Mouse (Mus musculus): ENCODE data around the gene Trpc7. TPM values are rescaled to one million over a fixed set of nuclear protein-coding genes. Genes with fewer than 3 reads are reported as not detected.

Gene Trpc7
- polyA plus RNA-seq, 1 experiment from 2014 or later = 5.9 TPM

DNA sequence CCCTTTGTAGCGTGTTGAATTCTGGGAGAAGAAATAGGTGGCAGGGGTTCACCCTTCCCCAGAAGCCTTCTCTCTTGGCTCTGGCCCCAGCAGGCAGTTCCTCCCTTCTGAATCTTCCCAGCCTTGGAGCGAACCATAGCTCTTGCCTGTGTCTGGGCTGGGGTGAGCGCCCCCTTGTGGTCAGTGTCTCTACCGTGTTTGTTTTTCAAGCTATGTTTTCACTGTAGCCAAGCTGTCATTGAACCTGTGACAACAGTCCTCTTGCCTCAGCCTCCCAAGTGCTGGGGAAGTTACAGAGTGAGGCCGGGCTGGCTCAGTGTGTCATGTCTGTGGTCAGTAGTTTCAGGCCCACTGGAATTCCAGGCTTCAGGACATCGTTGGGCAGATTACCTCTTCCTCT, 137.3 kb downstream of the Trpc7 start:
- Histone ChIP-seq H3K36me3 (replicated peaks) (no peaks in the 10 kb centered on the region), H3K4me1 (peaks cover 16% of the 10 kb centered on the region), H3K4me3 (no peak overlapping the region), H3K9ac (no peak overlapping the region), H3K27me3 (replicated peaks) (peaks cover 12% of the 10 kb centered on the region), H3K9me3 (no peaks in the 10 kb centered on the region), H3K27ac (no peak overlapping the region), H3K4me2 (no peak overlapping the region)
- ATAC-seq (replicated peaks) = no peak
- 33% methylated on average over 6 of the region's 6 CpGs for WGBS

DNA sequence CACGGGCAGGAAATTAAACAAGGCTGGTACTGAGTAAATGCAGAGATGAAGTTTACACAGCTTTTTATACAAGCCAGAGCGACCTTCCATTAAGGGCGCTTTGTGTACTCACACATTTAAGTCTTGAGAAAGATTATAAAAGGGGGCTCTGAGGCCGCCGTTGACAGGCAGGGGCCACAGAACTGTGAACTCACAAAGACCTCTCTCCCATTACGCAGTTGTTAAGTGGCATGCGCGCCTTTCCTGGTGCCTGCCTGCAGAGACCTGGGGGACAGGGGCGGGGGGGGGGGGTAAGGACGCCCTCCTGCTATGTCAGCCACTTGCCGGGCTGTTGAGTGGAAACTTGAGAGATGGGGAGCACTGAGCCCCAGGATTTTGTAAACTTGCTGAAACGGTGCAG, 138.6 kb downstream of the Trpc7 start:
- peaks cover 24% of the 10 kb centered on the region for H3K27me3 ChIP-seq (replicated peaks)
- ATAC-seq (replicated peaks) = no peak
- H3K27ac ChIP-seq = no peak overlapping the region
- H3K4me1 ChIP-seq = peaks cover 17% of the 10 kb centered on the region
- no peaks in the 10 kb centered on the region for H3K9me3 ChIP-seq
- WGBS = 65% methylated on average over 12 of the region's 12 CpGs
- H3K9ac ChIP-seq = no peak overlapping the region
- H3K4me3 ChIP-seq = no peak overlapping the region
- H3K36me3 ChIP-seq (replicated peaks) = no peaks in the 10 kb centered on the region
- H3K4me2 ChIP-seq = no peak overlapping the region

DNA sequence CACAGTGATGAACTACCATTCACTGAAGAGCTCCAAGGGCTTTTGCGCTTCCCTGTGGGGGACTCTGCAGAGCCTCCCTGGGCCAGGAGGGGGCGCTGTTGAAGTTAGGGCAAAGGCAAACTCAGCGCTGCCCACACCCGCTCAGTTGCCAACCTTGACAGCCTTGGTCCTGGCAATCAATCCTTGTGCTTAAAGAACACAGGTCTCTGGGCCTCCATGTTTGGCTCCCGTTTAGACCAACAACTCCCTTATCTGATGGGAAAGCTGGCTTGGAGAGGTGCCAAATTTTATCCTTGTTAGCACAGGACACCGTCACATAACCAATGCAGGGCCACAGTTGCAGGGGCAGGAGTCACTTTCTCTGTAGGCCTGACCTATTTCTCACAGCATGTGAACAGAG, 139.9 kb downstream of the Trpc7 start:
- no peak overlapping the region for H3K4me3 ChIP-seq
- 62% methylated on average over 6 of the region's 6 CpGs for WGBS
- H3K9ac ChIP-seq = no peak overlapping the region
- H3K27ac ChIP-seq = no peak overlapping the region
- no peaks in the 10 kb centered on the region for H3K9me3 ChIP-seq
- H3K4me2 ChIP-seq = no peak overlapping the region
- H3K27me3 ChIP-seq (replicated peaks) = peaks cover 24% of the 10 kb centered on the region
- no peak for ATAC-seq (replicated peaks)
- no peaks in the 10 kb centered on the region for H3K36me3 ChIP-seq (replicated peaks)
- peaks cover 21% of the 10 kb centered on the region for H3K4me1 ChIP-seq

DNA sequence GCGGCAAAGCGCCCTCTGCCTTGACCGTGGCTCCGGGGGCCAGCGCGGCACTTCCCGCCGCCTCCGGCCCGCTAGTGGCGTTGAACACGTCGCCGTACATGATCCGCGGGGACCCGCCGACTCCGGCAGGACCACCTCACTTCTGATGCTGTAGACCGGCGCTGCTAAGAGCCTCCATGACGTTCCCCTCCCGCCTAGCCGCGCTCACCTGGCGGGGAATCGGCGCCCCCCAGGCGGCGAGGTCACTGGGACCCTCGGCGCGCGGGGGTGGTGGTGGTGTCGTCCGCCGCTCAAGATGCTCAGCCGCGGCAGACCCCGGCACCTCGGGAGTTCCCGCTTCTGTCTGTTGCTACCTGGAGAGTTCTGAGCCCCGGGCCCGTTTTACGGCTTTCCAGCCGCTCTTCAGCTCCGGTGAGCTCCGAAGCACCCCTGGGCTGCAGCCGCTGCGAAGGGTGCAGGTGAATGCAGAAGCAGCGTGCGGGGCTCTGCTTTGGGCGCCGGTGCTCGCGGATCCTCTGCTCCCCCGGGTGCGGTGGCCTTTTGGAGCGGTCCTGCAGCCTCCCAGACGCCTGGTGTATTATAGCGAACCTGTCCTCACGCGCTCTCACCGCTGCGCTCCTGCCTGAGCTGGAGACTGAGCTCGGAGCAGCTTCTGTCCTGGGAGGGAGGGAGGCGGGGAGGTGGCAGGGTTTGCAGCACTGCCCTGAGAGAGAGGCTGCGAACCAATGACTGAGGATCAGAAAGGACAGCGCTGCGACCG, 142.4 kb downstream of the Trpc7 start, which contains the start of gene Gm45623:
TSS of gene Gm45623 (minus strand) at position 636 of the 760 bp plus-strand sequence.
- Histone ChIP-seq H3K4me3 (peak within 1 kb of the TSS; percentile 48), H3K27ac (no peak within 1 kb of the TSS), H3K27me3 (replicated peaks) (peaks cover 27% of the 10 kb centered on the region), H3K9ac (peak within 1 kb of the TSS; percentile 54), H3K4me1 (peaks cover 21% of the 10 kb centered on the region), H3K36me3 (replicated peaks) (no peaks in the 10 kb centered on the region), H3K4me2 (peak within 1 kb of the TSS; percentile 91), H3K9me3 (no peaks in the 10 kb centered on the region)
- under 1% methylated on average over 68 of the region's 71 CpGs for WGBS
- ATAC-seq (replicated peaks) = peak; percentile 57

DNA sequence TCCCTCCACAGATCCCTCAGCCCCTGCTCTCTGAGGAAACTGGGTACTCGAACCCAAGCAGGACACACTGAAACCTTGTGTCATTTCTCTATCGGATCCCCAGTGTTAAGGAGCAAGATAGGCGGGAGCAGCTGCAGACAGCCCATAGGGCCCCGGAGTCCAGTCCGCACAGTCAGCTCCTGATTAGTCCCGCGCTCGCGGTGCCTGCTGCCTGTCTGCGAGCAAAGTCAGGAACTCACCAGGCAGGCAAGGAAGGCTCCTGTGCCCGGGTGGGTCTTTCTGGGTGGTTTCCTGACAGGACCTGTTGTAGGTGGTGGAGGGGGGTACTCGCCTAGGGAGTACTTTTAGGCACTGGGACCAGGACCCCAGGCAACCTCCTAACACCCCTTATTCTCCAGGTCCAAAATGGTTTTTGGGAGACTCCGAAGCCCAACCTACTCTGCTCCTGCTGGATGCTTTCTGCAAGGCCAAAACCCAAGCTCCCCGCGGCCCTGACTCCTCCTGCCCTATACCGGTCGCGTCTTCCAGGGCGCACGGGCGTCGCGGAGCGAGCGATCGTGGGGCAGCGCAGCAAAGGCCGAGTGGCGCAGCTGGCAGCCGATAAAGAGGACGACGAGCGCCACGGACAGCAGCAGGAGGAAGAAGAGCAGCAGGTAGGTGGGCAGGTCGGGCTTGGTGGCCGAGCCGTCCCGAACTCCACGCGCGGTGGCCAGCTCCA, 143.2 kb downstream of the Trpc7 start:
- H3K27ac ChIP-seq = no peak overlapping the region
- peak overlapping the region; percentile 91 for H3K4me2 ChIP-seq
- peaks cover 21% of the 10 kb centered on the region for H3K4me1 ChIP-seq
- WGBS = under 1% methylated on average over 40 of the region's 41 CpGs
- H3K9ac ChIP-seq = peak overlapping the region; percentile 54
- H3K27me3 ChIP-seq (replicated peaks) = peaks cover 27% of the 10 kb centered on the region
- H3K36me3 ChIP-seq (replicated peaks) = no peaks in the 10 kb centered on the region
- H3K9me3 ChIP-seq = no peaks in the 10 kb centered on the region
- H3K4me3 ChIP-seq = peak overlapping the region; percentile 48
- ATAC-seq (replicated peaks) = peak; percentile 46

DNA sequence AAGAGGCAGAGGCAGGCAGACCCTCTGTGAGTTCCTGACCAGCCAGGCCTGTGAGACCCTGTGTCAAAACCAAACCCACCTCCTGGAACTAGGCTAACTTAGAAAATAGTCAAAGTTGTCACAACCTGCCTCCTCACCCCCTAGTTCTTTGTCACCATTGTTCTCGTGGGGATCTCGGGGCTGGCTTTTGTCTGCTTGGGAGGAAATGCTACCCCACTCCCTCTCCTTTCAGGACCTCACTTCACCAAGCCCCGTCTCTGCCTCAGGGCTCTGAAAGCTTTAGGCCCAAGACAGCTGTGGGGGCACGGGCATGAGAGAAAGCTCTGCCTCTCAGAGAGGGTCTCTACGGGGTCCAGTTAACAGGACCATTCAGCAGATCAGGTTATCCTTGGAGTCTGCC, 144.0 kb downstream of the Trpc7 start:
- H3K27me3 ChIP-seq (replicated peaks) = peaks cover 27% of the 10 kb centered on the region
- no peak overlapping the region for H3K4me3 ChIP-seq

DNA sequence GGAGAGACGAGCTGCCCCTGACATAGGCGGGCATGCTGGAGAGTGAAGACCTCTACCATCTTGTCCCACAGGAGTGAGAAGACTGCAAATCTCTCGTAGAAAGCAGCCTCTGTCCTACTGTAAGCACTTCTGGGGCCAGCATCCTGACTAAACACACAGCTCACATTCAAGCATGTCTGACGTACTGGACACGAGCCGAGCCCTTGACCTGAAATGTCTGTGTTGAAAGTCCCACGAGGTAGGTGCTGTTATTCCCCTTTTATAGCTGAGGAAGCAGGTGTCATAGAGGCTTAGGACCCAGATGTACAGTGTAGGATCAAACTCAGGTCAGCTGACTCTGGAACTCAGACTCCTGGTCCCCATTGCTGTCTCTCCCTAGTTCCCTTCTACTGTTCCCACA, 146.4 kb downstream of the Trpc7 start:
- peaks cover 21% of the 10 kb centered on the region for H3K4me1 ChIP-seq
- 85% methylated on average over 7 of the region's 7 CpGs for WGBS
- peaks cover 23% of the 10 kb centered on the region for H3K27me3 ChIP-seq (replicated peaks)
- ATAC-seq (replicated peaks) = no peak
- H3K9ac ChIP-seq = no peak overlapping the region
- H3K4me2 ChIP-seq = no peak overlapping the region
- no peaks in the 10 kb centered on the region for H3K9me3 ChIP-seq
- no peak overlapping the region for H3K4me3 ChIP-seq
- H3K36me3 ChIP-seq (replicated peaks) = no peaks in the 10 kb centered on the region
- no peak overlapping the region for H3K27ac ChIP-seq

More for the DNA sequence above, 144.0 kb downstream of the Trpc7 start:
- H3K4me2 ChIP-seq = peak overlapping the region; percentile 91
- H3K27ac ChIP-seq = no peak overlapping the region
- H3K4me1 ChIP-seq = peaks cover 21% of the 10 kb centered on the region
- no peak overlapping the region for H3K9ac ChIP-seq
- no peaks in the 10 kb centered on the region for H3K36me3 ChIP-seq (replicated peaks)
- H3K9me3 ChIP-seq = no peaks in the 10 kb centered on the region
- no peak for ATAC-seq (replicated peaks)
- WGBS = 21% methylated on average over 5 of the region's 5 CpGs

DNA sequence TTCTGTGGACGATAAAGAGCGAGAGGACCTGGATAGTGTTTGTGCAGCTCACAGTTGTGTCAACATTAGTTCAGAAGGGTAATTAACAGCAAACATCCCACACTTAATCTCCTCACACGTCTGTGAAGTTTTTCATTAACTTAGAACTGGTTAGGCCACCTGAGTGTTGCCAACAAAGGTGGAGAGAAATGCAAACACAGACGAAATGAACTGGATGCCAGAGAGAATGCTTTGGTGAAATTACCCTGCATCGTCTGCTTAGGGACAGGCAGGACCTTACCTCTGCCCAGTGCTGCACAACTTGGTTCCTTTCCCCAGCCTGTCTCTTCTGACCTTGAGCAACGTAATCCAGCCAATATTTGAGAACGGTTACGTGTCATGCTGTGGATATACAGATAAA, 148.2 kb downstream of the Trpc7 start:
- WGBS = 77% methylated on average over 8 of the region's 8 CpGs
- H3K27me3 ChIP-seq (replicated peaks) = peaks cover 5% of the 10 kb centered on the region
- H3K36me3 ChIP-seq (replicated peaks) = no peaks in the 10 kb centered on the region
- H3K27ac ChIP-seq = no peak overlapping the region
- no peak for ATAC-seq (replicated peaks)
- H3K9ac ChIP-seq = no peak overlapping the region
- H3K4me3 ChIP-seq = no peak overlapping the region
- no peak overlapping the region for H3K4me2 ChIP-seq
- no peaks in the 10 kb centered on the region for H3K9me3 ChIP-seq
- H3K4me1 ChIP-seq = peaks cover 8% of the 10 kb centered on the region

DNA sequence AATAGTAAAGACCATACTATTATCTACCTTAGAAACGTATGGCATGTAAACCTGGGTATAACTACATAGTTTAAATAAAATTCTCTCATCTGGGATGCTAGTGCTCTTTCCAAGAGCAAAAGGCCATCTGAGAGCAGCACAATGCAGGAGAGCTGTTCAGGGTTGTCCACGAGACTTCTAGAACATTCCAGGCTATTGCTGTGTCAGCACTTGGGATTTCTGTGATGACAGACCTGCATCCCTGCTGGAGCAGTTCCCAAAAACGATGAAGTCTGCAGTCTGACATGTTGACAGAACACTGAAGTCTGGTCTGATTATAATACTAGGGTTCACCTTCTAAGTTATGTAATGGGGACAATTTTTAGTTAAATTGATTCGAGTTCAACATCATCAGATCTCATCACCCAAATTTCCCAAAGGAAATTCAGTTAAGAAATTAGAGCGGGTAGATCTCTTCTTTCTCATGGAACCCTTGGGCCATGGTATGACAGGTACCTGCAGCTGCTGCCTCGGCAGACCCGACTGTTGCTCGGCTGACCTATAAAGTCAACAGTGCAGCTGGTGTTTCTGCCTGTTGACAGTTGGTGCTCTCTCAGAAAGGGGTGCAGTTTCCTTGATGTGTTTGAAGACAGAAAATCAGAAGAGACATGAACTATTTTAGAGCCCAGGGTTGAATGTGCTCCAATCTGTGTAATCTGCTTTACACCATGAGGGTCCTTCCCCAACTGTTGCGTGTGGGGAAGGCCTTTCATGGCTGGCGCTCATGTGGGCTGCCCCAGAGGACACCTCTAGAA, 148.9 kb downstream of the Trpc7 start:
- Histone ChIP-seq H3K27ac (no peak overlapping the region), H3K4me3 (no peak overlapping the region), H3K9me3 (no peaks in the 10 kb centered on the region), H3K27me3 (replicated peaks) (peaks cover 2% of the 10 kb centered on the region; the same call in 1 of the 2 replicates), H3K36me3 (replicated peaks) (no peaks in the 10 kb centered on the region), H3K4me1 (peaks cover 4% of the 10 kb centered on the region), H3K9ac (no peak overlapping the region), H3K4me2 (no peak overlapping the region)
- ATAC-seq (replicated peaks) = no peak
- 83% methylated on average over 10 of the region's 10 CpGs for WGBS

DNA sequence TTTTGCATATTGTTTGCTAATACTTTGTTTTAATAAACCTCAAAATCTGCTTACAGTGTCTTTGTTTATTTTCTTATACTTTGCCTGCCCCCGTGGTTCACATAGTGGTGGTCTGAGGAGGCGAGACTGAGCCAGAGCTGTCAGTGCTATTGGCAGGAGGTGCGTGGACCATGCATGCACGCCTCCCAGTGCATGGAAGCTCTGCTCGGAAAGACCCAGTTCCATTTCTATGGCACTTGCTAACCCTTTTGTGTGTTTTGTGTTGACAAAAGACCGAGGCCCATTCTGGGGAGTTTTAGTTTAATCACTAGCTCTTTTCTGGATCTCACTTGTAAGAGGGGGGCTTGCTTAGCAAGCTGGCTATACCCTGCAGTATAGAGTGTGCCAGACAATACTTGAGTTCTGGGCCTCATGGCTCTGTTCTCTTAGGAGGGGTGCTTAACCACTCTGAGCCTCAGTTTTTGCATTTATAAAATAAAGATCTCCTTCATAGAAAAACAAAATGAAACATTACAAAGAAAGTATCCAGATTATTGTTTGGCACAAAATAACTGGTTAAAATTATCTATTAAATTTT, 153.4 kb downstream of the Trpc7 start:
- Histone ChIP-seq H3K4me2 (no peak overlapping the region), H3K27ac (no peak overlapping the region), H3K9me3 (no peaks in the 10 kb centered on the region), H3K9ac (no peak overlapping the region), H3K36me3 (replicated peaks) (peaks cover 15% of the 10 kb centered on the region), H3K27me3 (replicated peaks) (no peaks in the 10 kb centered on the region), H3K4me1 (0 out of 2 replicates have a peak, but pooled peaks cover 2% of the 10 kb centered on the region), H3K4me3 (no peak overlapping the region)
- ATAC-seq (replicated peaks) = no peak
- WGBS = 44% methylated on average over 6 of the region's 6 CpGs

DNA sequence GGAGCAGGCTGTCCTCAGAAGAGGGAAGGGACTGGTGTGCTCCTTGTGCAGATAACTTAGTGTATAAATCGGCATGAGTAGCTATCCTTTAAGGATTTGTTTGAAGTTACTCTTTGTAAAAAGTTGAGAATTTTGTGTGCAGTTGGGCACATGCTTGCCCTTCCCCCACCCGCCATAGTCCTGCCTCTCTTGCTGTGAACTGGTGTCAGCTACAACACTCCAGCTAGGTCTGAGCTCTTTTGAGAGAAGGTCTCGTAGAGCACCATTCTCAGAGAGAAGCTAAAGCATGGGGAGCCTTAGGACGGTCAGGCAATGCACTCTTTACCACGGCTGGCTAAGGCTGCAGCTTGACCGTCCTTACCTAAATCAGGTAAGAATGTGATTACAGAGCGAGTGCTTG, 154.1 kb downstream of the Trpc7 start:
- H3K9me3 ChIP-seq = no peaks in the 10 kb centered on the region
- 0 out of 2 replicates have a peak, but pooled peaks cover 2% of the 10 kb centered on the region for H3K4me1 ChIP-seq
- no peak overlapping the region for H3K4me3 ChIP-seq
- 81% methylated on average over 7 of the region's 7 CpGs for WGBS
- no peak overlapping the region for H3K4me2 ChIP-seq
- ATAC-seq (replicated peaks) = no peak
- H3K9ac ChIP-seq = no peak overlapping the region
- no peak overlapping the region for H3K27ac ChIP-seq
- no peaks in the 10 kb centered on the region for H3K27me3 ChIP-seq (replicated peaks)
- peaks cover 15% of the 10 kb centered on the region for H3K36me3 ChIP-seq (replicated peaks)

DNA sequence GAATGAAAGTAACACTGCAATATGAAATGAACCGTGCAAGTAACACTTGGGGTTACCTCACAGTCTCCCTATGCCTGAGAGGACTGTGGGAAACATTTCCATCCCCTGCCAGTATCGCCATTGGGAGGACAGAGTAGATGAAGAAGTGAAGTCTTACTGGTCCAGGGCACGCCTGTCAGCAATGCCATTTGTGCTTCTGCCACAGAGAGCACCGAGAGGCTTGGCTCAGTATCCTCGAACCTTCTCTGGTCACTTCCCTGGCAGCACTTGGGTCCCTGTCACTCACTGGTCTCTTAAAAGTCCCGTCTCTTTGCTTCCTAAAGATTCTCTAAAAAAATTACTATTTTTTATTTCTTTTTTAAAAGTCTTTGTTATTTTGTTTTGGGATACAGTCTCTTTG, 155.3 kb downstream of the Trpc7 start:
- no peaks in the 10 kb centered on the region for H3K9me3 ChIP-seq
- H3K4me3 ChIP-seq = no peak overlapping the region
- H3K4me2 ChIP-seq = no peak overlapping the region
- 93% methylated on average over 6 of the region's 6 CpGs for WGBS
- no peak for ATAC-seq (replicated peaks)
- H3K27me3 ChIP-seq (replicated peaks) = no peaks in the 10 kb centered on the region
- peaks cover 15% of the 10 kb centered on the region for H3K36me3 ChIP-seq (replicated peaks)
- H3K27ac ChIP-seq = no peak overlapping the region
- H3K9ac ChIP-seq = no peak overlapping the region
- 0 out of 2 replicates have a peak, but pooled peaks cover 2% of the 10 kb centered on the region for H3K4me1 ChIP-seq

Measured in midbrain, embryonic 15.5 days (tissue).